Mouse (Mus musculus): ENCODE results near the gene Rps26. TPM values are rescaled to one million over a fixed set of nuclear protein-coding genes. Genes with fewer than 3 reads are reported as not detected.
"Not testable (repeated sequence)": the region's sequence is repeated elsewhere in the genome, so short reads cannot be mapped to it uniquely, and the experiment has no call there.

Gene Rps26
- polyA plus RNA-seq, 1 experiment from 2014 or later = 638 TPM

DNA sequence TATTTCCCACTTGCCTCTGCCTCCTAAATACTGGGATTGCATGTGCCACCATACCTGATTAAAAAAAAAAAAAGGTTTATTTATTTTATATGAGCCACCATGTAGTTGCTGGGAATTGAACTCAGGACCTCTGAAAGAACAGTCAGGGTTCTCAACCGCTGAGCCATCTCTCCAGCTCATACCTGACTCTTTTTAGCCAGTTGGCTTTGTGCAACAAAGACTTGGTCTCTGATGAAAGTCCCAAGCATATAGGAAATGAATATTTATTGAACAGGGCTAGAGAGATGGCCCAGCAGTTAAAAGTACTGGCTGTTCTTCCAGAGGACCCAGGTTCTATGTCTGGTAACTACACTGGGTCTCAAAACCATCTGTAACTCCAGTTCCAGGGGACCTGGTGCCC lies 8.0 kb downstream of the Rps26 start:
- Histone ChIP-seq H3K27ac (no peak overlapping the region), H3K4me1 (no peaks in the 10 kb centered on the region), H3K4me2 (no peak overlapping the region), H3K9ac (no peak overlapping the region), H3K36me3 (ENCODE audit: poor library complexity, severe bottlenecking) (peaks cover 15% of the 10 kb centered on the region), H3K9me3 (replicated peaks) (no peaks in the 10 kb centered on the region), H3K27me3 (no peaks in the 10 kb centered on the region), H3K4me3 (no peak overlapping the region)
- WGBS = 82% methylated on average over 1 of the region's 1 CpGs
- no peak for ATAC-seq

DNA sequence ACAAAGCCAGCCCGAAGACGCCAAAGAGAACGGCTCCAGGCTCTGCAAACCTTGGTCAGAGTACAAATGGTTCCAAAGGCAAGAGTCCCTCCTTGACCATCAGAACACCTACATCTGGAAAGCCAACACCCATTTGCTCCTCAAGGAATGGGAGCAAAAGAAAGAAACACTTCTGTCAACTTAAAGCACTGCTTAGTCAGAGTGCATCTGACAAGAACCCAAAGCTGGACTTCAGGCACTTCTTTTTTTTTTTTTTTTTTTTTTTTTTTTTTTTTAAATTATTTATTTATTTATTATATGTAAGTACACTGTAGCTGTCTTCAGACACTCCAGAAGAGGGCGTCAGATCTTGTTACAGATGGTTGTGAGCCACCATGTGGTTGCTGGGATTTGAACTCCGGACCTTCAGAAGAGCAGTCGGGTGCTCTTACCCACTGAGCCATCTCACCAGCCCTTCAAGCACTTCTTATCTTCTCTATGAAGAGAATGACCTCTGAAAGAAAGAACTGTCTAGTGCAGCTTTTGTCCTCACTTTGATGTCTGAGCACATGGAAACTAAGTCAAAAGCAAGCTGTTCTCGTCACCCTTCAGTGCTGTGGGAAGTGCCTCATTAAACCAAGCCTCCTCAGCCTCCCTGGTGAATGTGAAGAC lies 10.6 kb downstream of the Rps26 start:
- not testable (repeated sequence) for H3K27ac ChIP-seq; H3K9ac ChIP-seq; H3K4me2 ChIP-seq; H3K36me3 ChIP-seq (ENCODE audit: poor library complexity, severe bottlenecking); H3K4me1 ChIP-seq; ATAC-seq; H3K27me3 ChIP-seq; H3K9me3 ChIP-seq (replicated peaks); H3K4me3 ChIP-seq
- WGBS = 84% methylated on average over 6 of the region's 7 CpGs

DNA sequence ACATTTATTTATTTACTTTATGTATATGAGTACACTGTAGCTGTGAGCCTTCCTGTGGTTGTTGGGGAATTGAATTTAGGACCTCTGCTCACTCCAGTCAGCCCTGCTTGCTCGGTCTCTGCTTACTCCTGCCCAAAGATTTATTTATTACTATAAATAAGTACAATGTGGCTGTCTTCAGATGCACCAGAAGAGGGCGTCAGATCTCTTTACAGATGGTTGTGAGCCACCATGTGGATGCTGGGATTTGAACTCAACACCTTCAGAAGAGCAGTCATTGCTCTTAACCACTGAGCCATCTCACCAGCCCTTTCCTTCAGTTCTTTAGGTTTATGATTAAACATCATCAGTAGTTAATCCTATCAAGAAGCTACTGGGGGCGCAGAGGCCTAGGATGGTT lies 11.6 kb downstream of the Rps26 start:
- H3K9ac ChIP-seq = no peak overlapping the region
- H3K4me3 ChIP-seq = no peak overlapping the region
- no peak for ATAC-seq
- no peak overlapping the region for H3K4me2 ChIP-seq
- H3K4me1 ChIP-seq = no peaks in the 10 kb centered on the region
- no peaks in the 10 kb centered on the region for H3K9me3 ChIP-seq (replicated peaks)
- WGBS = 60% methylated on average over 3 of the region's 3 CpGs
- no peak overlapping the region for H3K27ac ChIP-seq
- no peaks in the 10 kb centered on the region for H3K27me3 ChIP-seq
- H3K36me3 ChIP-seq (ENCODE audit: poor library complexity, severe bottlenecking) = no peaks in the 10 kb centered on the region

GRCm38 (mm10) chr10:128613820-128614219 lies 12.7 kb downstream of the Rps26 start:
- not testable (repeated sequence) for H3K9ac ChIP-seq; H3K36me3 ChIP-seq (ENCODE audit: poor library complexity, severe bottlenecking); H3K27me3 ChIP-seq; H3K27ac ChIP-seq; ATAC-seq; H3K4me1 ChIP-seq; H3K4me3 ChIP-seq; H3K4me2 ChIP-seq; H3K9me3 ChIP-seq (replicated peaks)
- 70% methylated on average over 4 of the region's 4 CpGs for WGBS

GRCm38 (mm10) chr10:128613154-128613440 lies 13.4 kb downstream of the Rps26 start:
- H3K9me3 ChIP-seq (replicated peaks) = no peaks in the 10 kb centered on the region
- no peak overlapping the region for H3K4me2 ChIP-seq
- H3K4me3 ChIP-seq = no peak overlapping the region
- no peak overlapping the region for H3K27ac ChIP-seq
- 51% methylated on average over 6 of the region's 6 CpGs for WGBS
- H3K4me1 ChIP-seq = no peaks in the 10 kb centered on the region
- 0 out of 2 replicates have a peak, but pooled peaks have one; percentile 13 for ATAC-seq
- H3K36me3 ChIP-seq (ENCODE audit: poor library complexity, severe bottlenecking) = no peaks in the 10 kb centered on the region
- H3K9ac ChIP-seq = no peak overlapping the region
- no peaks in the 10 kb centered on the region for H3K27me3 ChIP-seq

DNA sequence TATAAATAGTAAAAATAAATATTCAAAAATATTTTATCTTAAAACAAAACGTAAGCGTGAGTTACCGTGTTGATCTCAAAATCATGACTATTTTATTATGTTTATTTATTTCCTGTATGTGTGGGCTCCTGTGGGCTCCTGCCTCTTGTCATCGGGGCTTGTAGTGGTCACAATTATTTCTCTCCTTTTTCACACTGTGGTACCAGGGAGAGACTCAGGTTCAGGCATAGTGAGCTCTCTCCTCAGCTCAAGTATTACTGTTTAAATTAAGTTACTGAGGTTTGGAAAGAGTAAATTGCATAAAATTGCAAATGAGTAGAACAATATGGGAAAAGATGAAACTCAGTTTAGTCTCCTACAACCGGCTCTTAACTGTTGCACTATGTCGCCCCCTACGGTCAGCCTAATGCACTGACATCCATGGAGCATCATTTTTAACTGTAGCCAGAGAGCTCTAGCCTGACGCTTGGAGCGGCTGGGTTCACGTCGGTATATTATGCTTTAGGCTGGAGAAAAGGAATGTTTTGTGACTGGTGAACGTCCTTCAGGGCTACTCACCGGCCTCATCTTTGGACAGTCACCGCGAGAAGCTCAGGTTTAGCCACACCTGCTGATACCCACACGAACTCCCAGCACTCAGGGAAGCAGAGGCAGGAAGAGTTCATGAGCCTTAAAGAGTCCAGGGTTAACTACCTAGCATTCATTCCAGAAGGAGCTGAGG lies 14.0 kb downstream of the Rps26 start:
- Histone ChIP-seq H3K9ac (no peak overlapping the region), H3K4me1 (no peaks in the 10 kb centered on the region)
- WGBS = 16% methylated on average over 16 of the region's 16 CpGs

GRCm38 (mm10) chr10:128606483-128606882 lies 20.1 kb downstream of the Rps26 start:
- 30% methylated on average over 2 of the region's 2 CpGs for WGBS
- Histone ChIP-seq H3K36me3 (ENCODE audit: poor library complexity, severe bottlenecking) (no peaks in the 10 kb centered on the region), H3K4me1 (no peaks in the 10 kb centered on the region), H3K4me2 (no peak overlapping the region), H3K9ac (no peak overlapping the region), H3K27ac (no peak overlapping the region), H3K4me3 (no peak overlapping the region), H3K9me3 (replicated peaks) (no peaks in the 10 kb centered on the region), H3K27me3 (no peaks in the 10 kb centered on the region)
- no peak for ATAC-seq

More for the DNA sequence above, 14.0 kb downstream of the Rps26 start:
- Histone ChIP-seq H3K27ac (no peak overlapping the region), H3K36me3 (ENCODE audit: poor library complexity, severe bottlenecking) (no peaks in the 10 kb centered on the region), H3K4me3 (no peak overlapping the region), H3K27me3 (no peaks in the 10 kb centered on the region), H3K9me3 (replicated peaks) (no peaks in the 10 kb centered on the region), H3K4me2 (peak overlapping the region; percentile 24; the same call in 1 of the 2 replicates)
- ATAC-seq = peak; percentile 55; the same call in 1 of the 2 replicates

DNA sequence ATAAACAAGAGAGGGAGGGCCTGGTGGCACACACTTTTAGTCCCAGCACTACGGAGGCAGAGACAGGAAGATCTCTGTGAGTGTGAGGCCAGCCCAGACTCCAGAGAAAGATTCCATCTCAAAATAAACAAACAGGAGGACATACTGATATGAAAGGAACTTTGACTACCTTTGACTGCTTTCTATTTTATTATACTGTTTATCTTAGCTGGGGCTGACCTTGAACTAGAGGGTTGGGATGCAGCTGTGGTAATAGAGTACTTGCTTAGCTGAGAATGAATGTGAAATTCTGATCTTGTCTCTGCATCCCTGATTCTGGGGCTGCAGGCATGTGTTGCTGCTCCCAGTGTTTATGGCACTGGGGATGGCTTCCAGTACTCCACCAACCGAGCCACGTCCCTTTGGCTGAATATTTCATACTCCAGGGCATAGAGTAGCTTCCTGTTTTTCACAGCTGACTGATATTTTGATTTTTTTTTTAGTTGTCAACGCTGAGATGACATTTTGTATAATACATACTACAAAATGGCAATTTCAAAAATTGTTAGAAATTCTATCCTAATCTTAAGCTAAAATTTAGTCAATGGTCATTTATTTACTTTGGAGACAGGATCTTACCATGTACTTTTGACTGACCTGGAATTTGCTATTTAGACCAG lies 23.9 kb downstream of the Rps26 start:
- no peak overlapping the region for H3K9ac ChIP-seq
- no peaks in the 10 kb centered on the region for H3K9me3 ChIP-seq (replicated peaks)
- H3K27ac ChIP-seq = no peak overlapping the region
- no peak for ATAC-seq
- no peaks in the 10 kb centered on the region for H3K4me1 ChIP-seq
- H3K4me3 ChIP-seq = no peak overlapping the region
- H3K4me2 ChIP-seq = no peak overlapping the region
- no peaks in the 10 kb centered on the region for H3K27me3 ChIP-seq
- 86% methylated on average over 4 of the region's 4 CpGs for WGBS
- no peaks in the 10 kb centered on the region for H3K36me3 ChIP-seq (ENCODE audit: poor library complexity, severe bottlenecking)

GRCm38 (mm10) chr10:128601499-128601898 lies 25.0 kb downstream of the Rps26 start:
- H3K27ac ChIP-seq = no peak overlapping the region
- H3K9me3 ChIP-seq (replicated peaks) = no peaks in the 10 kb centered on the region
- no peak overlapping the region for H3K4me3 ChIP-seq
- no peak overlapping the region for H3K9ac ChIP-seq
- H3K4me1 ChIP-seq = no peaks in the 10 kb centered on the region
- WGBS = 100% methylated on average over 1 of the region's 1 CpGs
- no peak for ATAC-seq
- H3K4me2 ChIP-seq = no peak overlapping the region
- no peaks in the 10 kb centered on the region for H3K36me3 ChIP-seq (ENCODE audit: poor library complexity, severe bottlenecking)
- H3K27me3 ChIP-seq = no peaks in the 10 kb centered on the region

DNA sequence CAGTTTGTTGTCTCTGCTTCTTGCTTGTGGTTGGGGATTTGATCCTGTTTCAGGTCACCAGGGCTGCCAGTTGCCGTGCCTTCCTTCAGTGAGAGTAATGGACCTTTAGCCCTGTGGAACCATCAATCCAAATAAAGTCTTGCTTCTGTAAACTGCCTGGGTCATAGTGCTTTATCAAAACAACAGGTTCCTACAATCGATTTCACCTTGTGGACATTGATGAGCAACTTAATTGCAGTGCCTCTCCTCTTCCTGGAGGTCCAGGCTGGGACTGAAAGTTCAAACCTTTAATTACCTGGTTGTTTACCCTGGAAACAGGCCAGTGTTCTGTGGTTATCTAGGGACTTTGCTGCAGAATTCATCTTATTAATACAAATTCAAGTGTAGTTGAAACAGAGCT lies 28.1 kb downstream of the Rps26 start:
- ATAC-seq = no peak
- H3K27me3 ChIP-seq = no peaks in the 10 kb centered on the region
- no peaks in the 10 kb centered on the region for H3K9me3 ChIP-seq (replicated peaks)
- H3K27ac ChIP-seq = no peak overlapping the region
- WGBS = 80% methylated on average over 2 of the region's 2 CpGs
- H3K4me2 ChIP-seq = no peak overlapping the region
- no peak overlapping the region for H3K9ac ChIP-seq
- H3K36me3 ChIP-seq (ENCODE audit: poor library complexity, severe bottlenecking) = no peaks in the 10 kb centered on the region
- no peaks in the 10 kb centered on the region for H3K4me1 ChIP-seq
- no peak overlapping the region for H3K4me3 ChIP-seq

DNA sequence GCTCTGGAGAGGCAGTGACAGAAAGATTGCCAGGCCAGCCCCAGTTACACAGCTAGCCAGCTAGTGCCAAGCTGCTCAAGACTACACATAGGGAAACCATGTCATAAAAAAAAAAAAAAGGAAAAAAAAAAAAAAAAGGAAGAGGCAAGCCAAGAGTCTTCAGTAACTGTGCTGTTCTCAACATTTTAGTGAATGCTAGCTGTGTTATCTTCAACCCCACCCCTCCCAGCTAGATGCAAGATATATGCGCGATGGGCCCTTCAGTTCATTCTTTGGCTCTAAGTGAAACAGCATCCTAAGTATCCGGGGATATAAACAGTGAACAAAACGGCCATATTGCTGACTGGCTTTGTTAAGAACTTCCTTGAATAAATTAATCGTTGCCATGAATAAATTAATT lies 33.8 kb downstream of the Rps26 start:
- no peak overlapping the region for H3K4me3 ChIP-seq
- peaks cover 14% of the 10 kb centered on the region for H3K4me1 ChIP-seq
- H3K9ac ChIP-seq = no peak overlapping the region
- H3K27ac ChIP-seq = no peak overlapping the region
- no peaks in the 10 kb centered on the region for H3K36me3 ChIP-seq (ENCODE audit: poor library complexity, severe bottlenecking)
- no peaks in the 10 kb centered on the region for H3K9me3 ChIP-seq (replicated peaks)
- 45% methylated on average over 5 of the region's 5 CpGs for WGBS
- no peak for ATAC-seq
- no peak overlapping the region for H3K4me2 ChIP-seq
- peaks cover 27% of the 10 kb centered on the region for H3K27me3 ChIP-seq

DNA sequence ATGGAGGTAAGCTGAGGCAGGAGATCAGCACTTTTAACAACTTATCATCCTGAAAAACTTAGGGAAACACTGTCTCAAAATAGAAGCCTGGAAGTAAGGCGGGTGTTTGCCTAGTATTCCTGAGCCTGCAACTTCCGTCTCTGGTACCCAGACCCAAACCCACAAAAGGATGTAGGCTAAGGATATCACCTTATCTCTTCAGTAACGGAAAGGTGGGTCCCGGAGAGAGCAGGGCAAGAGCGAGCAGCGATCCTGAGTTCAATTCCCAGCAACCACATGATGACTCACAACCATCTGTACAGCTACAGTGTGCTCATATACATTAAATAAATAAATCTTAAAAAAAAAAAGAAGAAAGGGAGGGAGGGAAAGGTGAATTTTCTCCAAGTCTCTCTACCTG lies 35.1 kb downstream of the Rps26 start:
- Histone ChIP-seq H3K9ac (no peak overlapping the region), H3K27ac (no peak overlapping the region), H3K4me1 (peaks cover 14% of the 10 kb centered on the region), H3K4me3 (no peak overlapping the region), H3K27me3 (peaks cover 41% of the 10 kb centered on the region), H3K9me3 (replicated peaks) (no peaks in the 10 kb centered on the region), H3K4me2 (no peak overlapping the region), H3K36me3 (ENCODE audit: poor library complexity, severe bottlenecking) (no peaks in the 10 kb centered on the region)
- WGBS = 89% methylated on average over 6 of the region's 6 CpGs
- no peak for ATAC-seq

Measured in forebrain, embryonic 13.5 days (tissue).